Mouse (Mus musculus): ENCODE data around the gene Ctnnbl1. TPM values are rescaled to one million over a fixed set of nuclear protein-coding genes. Genes with fewer than 3 reads are reported as not detected.

Gene Ctnnbl1
- 10 to 100 TPM; 71.0 to 71.9 TPM for polyA plus RNA-seq (2017; shearing (Covaris generic))

DNA sequence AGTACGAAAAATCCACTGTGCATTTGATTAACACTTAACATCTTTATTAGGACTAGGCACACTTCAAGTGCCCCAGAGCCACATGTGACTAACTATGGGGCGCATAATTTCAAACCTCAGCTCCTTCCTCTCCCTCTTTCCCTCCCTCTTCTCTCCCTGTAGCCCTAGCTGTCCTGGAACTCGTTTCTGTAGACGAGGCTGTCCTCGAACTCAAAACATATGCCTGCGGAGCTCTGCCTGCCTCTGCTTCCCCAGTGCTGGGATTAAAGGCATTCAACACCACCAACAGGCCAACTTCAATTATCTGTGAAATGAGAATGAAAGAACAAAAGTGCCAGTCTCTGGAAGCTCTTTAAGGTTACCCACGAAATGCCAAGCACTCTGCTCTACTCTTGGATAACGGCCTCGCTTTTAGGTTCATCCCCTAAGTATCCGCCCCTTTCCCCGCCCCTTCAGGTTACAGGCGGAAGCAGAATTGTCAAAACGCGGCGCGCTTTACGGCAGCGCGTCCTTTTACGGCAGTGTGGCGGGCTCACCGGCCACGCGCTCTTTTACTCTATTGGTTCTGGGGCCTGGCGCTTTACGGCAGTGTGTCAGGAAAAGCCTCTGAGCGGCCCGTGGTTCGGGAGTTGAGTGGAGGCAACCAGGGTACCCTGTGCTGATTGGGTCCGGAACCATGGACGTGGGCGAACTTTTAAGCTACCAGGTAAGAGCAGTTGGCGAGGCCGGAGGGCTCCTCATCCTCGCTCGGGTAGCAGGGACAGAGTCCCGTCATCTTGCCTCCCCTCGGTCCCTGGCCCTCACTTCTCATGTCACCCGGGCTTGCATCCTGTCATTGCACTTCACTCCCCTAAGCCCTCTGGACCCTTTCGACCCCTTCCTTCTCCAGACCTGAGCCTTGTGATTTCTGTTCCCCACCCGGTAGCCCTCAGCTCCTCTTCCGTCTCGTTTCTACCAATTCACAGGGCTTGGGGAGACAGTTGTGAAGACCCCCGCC is at the start of gene Ctnnbl1:
Ctnnbl1 (plus strand) TSS at position 548 of the 997 bp plus-strand sequence.
- peak; percentile 94 for ATAC-seq

DNA sequence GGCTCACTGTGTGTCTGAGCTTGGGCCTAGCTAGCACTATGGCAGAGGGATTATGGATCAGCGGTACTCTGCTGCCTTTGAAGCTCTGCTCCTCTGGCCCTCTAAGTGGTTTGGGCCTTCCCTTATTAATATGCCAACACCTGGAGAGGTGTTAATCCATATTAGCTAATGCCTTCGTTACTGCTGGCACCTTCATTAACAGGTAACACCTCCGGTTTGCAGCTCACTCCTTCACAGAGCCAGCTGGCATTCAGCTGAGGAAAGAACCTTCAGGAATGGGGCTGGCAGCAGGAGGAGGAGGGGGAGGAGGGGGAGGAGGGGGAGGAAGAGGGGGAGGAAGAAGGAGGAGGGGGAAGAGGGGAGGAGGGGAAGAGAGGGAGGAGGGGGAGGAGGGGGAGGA is 49.7 kb upstream of the Ctnnbl1 start:
- ATAC-seq = no peak

DNA sequence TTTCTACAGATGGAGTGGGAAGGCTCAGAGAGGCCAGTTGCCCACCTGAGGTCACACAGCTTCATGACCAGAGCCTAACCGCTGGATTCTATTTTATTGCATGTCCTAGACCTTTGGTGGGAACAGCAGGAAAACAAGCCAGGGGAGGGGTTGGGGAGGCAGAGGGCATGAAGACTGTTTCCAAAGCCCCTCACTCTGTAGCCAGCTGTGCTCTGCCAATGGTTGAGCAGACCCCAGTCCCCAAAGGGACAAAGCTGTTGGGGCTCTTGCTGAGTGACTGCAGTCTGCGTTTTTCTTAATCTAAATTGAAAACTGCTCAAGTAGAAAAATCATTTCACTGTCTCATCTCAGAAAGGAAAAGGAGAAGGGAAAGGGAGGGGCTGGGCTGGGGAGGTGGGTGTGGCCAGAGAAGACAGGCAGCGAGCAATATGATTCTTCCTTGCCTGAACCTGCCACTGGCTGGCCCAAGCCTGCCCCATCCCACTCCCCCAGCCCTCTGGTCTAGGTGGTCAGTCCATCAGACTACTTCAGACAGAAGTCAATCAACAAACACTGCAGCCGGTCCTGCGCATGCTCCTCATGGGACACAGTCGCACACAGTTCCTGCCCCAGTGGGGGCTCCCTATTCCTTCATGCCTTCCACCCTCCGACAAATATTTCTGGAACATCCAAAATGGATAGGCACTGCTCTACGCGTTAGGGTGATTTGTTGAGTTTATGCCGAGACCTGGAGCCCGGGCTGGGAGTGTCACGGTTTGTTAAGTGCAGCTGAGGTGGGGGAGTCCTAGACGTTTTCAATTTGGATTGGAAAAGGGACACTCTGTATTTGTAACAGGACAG is 45.7 kb upstream of the Ctnnbl1 start:
- no peak for ATAC-seq

DNA sequence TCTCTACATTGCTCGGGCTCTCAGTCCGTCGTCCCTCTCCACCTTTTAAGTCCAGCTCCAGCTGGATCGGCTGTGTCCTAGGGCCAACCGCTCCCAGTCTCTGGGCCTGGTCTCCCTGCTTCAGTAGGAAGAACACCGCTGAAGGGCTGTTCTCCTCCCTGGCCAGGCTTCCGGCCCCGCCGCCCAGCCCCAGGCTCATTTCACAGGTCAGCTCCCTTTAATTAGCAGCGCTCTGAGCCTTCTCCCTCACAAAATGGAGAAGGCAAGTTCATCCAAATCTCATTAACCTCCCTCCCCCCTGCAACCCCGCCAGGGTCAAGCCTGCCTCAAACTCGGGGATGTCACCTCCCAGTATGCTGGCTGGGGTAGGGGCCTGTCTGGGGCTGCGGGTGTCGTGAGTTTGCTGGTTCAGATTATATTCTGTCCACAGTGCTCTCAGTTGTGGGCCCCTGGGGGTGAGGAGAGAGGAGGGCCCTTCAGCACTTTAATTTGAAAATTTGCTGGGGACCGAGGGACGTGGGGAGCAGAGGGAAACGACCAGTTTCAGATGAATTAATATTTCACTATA is 44.8 kb upstream of the Ctnnbl1 start:
- ATAC-seq = no peak

DNA sequence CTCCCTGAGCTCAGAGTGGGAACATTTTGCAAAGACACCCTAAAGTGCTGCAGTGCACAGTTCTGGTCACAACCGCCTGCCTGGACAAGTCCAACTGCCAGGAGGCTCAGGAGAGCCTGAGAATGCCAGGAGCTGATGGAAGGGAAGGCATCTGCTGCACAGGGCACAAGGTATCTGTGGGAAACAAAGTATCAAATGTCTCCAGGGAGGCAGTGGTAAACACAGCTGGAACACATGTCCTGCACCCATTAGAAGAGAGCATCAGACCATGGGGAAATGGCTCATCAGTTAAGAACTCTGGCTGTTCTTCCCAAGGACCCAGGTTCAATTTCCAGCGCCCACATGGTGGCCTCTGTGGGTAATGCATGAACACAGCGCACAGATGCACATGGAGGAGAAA is 43.6 kb upstream of the Ctnnbl1 start:
- no peak for ATAC-seq

DNA sequence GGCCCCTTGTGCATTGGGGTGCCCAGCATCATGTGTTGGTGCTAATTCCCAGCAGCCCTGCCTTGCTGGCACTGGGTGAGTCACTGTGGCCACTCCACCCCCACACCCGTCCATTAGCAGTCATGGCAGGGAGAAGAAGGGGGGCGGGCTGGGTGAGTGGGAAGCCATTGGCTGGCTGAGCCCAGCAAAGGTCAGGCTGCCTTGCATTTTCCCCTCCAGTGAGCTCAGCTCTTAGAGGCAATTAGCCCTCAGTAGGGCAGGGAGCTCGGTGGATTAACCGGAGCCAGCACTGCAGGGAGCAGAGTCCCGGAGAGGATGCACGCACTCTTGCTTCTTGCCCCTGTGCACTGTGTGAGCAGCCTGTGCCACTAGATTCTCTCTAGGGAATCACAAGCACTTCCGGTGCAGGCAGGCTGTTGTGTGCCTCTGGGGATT is 40.9 kb upstream of the Ctnnbl1 start:
- no peak for ATAC-seq

DNA sequence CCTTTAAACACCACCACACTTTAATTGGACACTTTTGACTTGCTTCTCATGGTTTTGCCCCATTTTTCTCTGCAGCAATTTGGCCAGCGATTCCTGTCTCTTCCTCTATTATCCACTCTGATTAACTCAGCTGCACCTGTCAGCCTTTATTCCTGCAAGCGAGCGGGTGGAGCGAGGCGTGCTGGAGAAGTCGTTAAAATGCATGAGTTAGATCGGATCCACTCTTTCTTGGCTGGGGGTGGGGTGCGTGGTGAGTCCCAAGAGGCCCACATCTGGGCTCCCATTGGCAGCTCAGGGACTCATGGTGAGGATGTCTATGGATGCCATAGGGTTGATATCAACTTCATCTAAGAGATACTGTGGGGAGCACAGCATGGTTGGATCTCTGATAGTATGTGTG is 34.0 kb upstream of the Ctnnbl1 start:
- ATAC-seq = no peak

DNA sequence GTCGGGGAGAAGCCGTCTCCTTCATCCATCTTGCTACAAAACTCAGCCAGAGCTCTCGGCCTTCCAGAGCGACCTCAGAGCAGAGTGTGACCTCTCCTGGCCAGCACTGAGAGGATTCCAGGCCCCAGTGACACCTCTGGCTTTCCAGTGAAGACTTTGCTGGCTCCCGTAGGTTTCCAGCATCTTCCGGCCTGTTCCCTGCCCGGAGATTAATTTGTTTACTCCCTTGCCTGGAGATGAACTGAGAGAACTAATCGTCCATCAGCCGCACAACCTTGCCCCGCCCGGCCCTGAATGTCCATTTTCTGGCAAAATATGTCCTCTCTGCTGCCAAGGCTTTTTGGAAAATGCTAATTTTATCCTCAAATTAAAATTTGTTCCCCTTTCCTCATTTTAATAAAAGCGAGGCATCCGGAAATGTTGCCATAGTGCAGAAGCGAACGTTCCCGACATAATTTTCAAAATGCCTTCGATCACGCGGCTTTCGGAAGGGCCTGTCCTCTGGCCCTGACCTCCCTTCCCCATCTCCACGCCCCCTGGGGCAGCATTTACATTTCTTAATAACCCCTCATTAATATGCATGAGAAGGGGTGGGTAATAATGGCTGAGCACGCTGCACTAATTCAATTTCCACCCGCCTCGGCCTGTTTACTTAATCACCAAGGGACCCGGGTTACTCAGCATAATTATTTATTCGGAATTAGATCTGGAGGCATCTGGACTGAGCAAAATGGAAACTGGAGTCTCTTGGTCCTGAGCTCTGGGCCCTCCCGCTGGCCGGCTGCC is 32.0 kb upstream of the Ctnnbl1 start:
- ATAC-seq = no peak

DNA sequence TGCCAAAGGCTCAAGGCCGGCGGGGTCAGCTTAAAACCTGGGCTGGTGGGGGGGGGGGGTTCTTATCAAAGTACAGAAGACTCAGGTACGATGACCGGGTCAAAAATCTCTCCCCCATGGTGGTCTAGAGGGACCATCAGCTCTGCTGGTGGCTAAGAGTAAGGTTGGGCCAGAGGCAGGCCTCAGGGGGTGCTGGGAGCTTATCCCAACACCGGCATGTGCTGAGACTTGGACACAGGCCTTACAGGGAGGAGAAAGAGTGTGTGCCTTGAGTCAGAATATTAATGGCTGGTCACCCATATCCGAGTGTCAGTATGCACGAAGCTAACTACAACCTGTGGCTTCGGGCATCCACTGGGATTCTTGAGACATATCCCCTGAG is 31.4 kb upstream of the Ctnnbl1 start:
- ATAC-seq = no peak

DNA sequence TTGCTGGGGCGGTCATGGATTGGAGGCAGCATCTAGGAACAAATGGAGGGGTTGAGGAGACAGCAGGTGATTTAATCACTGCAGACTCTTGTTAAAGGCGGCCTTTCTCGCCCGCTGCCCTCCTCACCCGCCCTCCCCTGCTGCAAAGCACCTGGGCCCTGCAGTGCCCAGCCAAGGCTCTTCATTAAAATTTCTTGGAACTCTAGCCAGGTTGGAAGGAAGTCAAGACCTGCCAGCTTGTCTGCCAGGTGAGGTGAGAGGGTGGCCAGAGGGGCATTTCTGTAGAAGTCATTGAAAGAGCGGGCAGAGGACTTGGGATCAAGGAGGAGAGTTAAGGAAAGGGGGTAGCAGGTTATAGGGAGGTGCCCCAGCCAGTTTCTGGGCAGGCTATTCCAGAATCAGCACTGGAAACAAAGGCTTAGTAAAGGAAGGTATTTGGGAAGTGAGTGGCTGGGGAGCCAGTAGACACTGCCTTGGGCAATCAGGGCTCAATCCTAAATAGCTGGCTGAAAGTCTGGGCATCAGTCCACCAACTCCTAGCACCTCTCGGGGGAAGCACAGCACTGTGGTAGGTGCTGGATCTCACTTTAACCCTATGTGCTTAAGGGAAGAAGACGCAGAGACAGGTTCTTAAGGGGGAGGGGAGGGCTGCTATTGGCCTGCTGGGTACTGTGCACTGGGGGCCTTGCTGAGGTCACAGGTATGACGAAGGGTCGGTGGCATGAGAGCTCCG is 29.8 kb upstream of the Ctnnbl1 start:
- ATAC-seq = no peak

DNA sequence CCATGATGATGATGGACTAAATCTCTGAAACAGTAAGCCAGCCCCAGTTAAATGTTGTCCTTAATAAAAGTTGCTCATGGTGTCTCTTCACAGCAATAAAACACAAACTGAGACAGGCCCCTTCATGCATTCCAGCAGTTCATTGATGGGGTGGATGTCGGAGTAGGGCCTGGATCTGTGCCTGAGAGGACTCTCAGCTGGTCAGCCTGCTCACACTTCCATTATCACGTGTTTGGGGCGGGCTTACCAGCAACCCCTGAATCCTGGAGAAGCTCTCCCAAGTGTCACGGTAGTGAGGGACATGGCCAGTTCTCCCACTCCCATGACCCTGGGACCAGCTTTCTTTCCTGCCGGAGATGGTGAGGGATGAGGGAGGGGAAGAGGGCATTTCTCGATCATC is 24.5 kb upstream of the Ctnnbl1 start:
- ATAC-seq = no peak

DNA sequence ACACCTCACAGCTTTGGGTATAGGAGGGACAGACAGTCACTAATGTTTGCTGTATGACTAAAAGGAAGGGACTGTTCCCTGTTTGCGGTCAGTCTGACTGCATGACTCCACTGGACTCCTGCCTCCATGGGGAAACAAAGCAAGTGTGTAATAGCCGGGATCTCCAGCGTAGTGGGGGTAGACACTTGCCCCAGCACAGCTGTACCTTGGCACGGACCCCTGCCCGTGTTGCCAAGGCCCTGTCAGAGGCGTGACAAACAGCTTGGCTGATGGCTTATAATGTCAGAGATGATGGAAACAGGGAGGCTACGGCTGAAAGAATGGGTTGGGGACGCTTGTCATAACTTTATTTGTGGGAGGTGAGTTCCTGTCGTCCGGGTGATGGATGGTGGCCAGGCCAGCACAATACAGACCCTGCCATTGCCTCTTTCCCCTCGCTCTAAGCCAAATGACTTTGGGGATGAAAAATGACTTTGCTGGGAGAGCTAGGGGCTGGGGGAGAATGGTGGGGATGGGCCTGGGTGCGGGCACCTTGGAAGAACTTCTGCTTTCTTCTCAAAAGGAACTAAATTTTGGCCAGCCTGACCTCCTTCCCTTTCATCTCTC is 21.5 kb upstream of the Ctnnbl1 start:
- no peak for ATAC-seq

DNA sequence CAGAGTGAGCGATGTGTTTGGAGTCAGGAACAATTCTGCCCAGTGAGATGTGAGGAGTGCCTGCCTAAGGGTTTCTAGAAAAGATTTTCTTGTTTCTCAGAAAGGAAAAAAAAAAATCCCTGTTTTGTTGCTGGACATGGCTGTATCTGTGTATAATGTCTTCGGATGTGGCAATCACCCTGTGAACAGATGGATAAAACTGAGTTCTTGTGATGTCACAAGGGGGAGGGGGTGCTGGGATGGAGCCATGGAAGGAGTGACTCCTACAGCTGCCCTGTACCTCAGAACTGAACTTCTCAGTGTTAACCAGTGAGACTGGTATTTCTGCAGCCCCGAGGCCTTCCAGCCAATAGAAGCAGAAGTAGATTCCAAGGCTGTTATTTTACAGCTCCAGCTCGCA is 18.8 kb upstream of the Ctnnbl1 start:
- ATAC-seq = no peak

DNA sequence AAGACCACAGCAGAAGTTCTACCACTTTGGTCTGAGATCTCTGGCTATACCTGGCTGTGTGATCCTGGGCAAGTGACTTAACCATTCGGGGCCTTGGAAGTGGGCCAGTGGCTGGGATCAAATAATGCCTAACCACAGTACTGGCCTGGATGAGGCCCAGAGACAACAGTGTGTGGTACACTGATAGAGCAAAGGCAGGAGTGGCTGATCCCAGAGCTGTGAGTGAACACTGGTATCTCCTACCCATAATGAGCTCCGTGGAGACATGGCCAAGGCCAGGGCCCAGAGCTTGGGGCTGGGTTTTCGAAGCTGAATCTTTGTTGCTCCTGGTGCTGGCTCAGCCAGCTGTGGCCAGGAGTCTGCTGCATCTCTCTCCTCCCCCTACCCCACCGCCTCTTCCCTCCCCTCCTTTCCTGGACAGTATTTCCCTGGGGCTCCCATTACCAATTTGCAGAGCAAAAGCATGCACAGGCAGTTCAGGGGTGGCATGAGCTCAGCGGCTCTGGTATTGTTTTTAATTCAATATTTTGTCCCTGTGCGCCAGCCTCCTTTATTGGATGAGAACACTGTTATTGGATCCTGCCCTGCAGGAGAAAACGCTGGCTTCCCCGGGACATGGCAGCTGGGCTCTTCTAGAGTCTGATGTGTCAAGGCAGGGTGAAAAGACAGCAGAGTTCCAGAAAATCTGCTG is 13.2 kb upstream of the Ctnnbl1 start:
- ATAC-seq = no peak

DNA sequence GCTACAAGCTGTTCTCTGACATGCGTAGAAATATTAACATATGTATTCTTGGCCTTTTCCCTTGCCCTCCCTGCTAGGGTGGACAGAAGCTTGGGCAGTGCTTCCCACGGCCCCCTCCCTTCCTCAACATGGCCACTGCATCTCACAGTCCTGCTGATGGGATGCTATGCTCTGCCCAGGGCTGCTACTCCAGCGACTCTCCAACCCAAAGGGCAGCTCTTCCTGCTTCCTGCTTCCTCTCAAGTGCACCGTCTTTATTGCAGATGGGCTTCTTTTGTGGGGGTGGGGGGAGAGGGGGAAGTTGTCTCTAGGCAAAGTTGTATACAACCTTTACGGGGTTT is 12.7 kb upstream of the Ctnnbl1 start:
- ATAC-seq = no peak

DNA sequence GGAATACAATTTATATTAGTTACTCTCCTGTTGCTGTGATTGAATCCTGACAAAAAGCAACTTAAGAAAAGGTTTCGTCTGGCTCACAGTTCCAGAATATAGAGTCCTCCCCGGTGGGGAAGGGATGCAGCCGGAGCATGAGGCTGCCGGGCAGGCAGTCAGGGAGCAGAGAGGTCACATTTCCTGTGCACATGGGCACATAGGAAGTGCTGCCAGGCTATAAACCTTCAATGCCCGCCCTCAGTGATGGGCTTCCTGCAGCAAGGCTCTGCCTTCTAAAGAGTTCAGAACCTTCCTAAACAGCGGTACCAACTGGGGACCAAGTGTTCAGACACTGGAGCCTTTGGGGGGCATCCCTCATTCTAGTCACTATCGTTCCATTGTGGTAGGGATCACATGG is 7.4 kb downstream of the Ctnnbl1 start:
- ATAC-seq = peak; percentile 69

DNA sequence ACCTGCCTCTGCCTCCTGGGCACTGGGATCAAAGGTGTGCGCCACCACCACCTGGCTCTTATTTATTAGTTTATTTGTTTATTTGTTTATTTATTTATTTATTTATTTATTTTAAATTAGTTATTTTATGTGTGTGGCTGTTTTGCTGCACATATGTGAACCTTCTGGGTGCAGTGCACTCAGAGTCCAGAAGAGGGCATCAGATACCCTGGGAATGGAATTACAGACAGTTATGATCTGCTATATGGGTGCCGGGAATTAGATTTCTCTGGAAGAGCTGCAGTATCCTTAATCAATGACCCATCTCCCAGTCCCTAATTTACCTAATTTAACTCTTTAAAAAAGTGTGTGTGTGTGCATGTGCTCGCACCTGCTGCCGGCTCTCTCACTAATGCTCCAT is 8.5 kb downstream of the Ctnnbl1 start:
- ATAC-seq = no peak

DNA sequence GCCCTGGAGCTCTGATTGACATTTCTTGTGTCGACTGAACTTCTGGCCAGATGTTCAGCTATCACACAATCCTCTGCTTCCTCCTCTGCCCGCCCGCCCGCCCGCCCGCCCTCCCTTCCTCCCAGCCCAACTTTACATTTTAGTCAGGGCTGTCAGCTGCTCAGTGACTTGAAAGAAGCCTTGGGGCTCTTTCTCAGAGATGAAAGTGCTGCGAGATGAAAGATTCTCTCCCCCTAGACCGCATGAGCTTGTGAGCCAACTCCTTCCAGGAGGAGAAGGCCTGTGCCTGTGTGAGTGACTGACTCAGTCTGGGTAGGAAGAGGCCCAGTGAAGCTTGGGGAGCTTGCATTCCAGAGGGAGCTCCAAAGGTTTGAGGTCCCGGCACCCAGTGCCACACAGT is 9.4 kb downstream of the Ctnnbl1 start:
- peak; percentile 88 for ATAC-seq

DNA sequence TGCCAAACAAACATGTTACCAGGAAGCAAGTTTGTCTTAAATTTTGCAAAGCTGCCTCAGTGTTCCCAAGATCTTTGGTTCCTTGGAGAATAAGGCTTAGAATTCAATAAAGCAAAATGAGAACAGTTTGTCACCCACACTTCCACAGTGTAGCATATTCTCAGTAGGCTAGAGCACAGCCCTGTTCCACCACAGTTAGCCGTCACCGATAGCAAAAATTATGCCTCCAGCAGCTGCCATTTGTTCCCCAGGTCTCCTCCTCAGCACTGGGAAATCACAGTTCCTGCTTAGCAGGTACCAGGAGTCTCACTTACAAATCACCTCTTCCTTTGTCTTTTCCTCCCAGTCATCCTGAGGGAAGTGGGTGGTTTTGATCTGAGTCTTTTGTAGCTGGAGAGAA is 10.8 kb downstream of the Ctnnbl1 start:
- ATAC-seq = no peak

DNA sequence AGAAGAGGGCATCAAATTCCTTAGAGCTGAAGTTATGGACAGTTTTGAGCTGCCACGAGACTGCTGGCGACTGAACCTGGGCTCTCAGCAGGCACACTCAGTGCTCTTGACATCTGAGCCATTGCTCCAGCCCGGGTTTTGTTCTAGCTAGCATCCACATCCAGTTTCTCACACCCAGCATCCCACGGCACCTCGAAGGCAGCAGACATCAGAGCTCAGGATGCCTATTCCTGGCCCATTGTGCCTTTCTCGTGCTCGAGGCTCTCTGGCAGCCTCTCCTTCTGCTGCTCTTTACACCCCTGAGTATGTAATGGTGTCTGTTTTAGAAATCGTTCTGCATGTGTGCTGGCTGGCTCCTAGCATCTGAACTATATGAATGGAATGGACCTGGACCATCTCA is 13.3 kb downstream of the Ctnnbl1 start:
- ATAC-seq = no peak

All from CD4-positive, CD25-positive, alpha-beta regulatory T cell, adult 4 months (primary cell).